Mouse (Mus musculus) embryonic facial prominence, embryonic 11.5 days (tissue): ENCODE data around the gene Olfr922. TPM values are rescaled to one million over a fixed set of nuclear protein-coding genes. Genes with fewer than 3 reads are reported as not detected.

Experiments
- ATAC-seq: fragments of 200-750 bp; cut with Nextera tagmentation; replicated peaks from 2 replicates; pipeline ENCODE4 v1.8.0; 2017; ENCODE audit warnings: low read depth; ENCODE audit not compliant: insufficient number of reproducible peaks, low FRiP score, low TSS enrichment
- DNase-seq: peaks from one replicate; pipeline ENCODE4 v3.0.0-alpha.2; 2015; ENCODE audit warnings: low spot score
- H3K27ac ChIP-seq: fragments of 300-500 bp; sonication (generic); replicated peaks from 2 replicates; pipeline ENCODE4 v1.5.1; 2014; ENCODE audit warnings: mild to moderate bottlenecking, low read depth, low read length, control low read depth
- H3K27me3 ChIP-seq: fragments of 300-500 bp; sonication (generic); 2 replicates; pipeline ENCODE4 v1.6.1; 2014; ENCODE audit warnings: mild to moderate bottlenecking, low read length, moderate library complexity, mixed read lengths; ENCODE audit not compliant: control insufficient read depth, insufficient read depth
- H3K36me3 ChIP-seq: fragments of 300-500 bp; sonication (generic); replicated peaks from 2 replicates; pipeline ENCODE4 v1.6.1; 2014; ENCODE audit warnings: low read depth, mild to moderate bottlenecking, low read length, moderate library complexity, mixed read lengths; ENCODE audit not compliant: control insufficient read depth, insufficient read depth
- H3K4me1 ChIP-seq: fragments of 300-500 bp; sonication (generic); 2 replicates; pipeline ENCODE4 v1.6.1; 2014; ENCODE audit warnings: low read length, mixed read lengths; ENCODE audit not compliant: control insufficient read depth, insufficient read depth
- H3K4me2 ChIP-seq: fragments of 300-500 bp; sonication (generic); 2 replicates; pipeline ENCODE4 v1.6.1; 2014; ENCODE audit warnings: low read depth, mild to moderate bottlenecking, control low read depth, low read length, moderate library complexity
- H3K4me3 ChIP-seq: fragments of 300-500 bp; sonication (generic); 2 replicates; pipeline ENCODE4 v1.5.1; 2014; ENCODE audit warnings: low read depth, low read length, control low read depth
- H3K9ac ChIP-seq: fragments of 300-500 bp; sonication (generic); replicated peaks from 2 replicates; pipeline ENCODE4 v1.6.1; 2014; ENCODE audit warnings: mild to moderate bottlenecking, control low read depth, low read length
- H3K9me3 ChIP-seq: fragments of 300-500 bp; sonication (generic); replicated peaks from 2 replicates; pipeline ENCODE4 v1.6.1; 2016; ENCODE audit warnings: mild to moderate bottlenecking, low read length, inconsistent platforms, mixed read lengths; ENCODE audit not compliant: control insufficient read depth
- polyA plus RNA-seq: library from polyadenylated mRNA; unstranded; fragments of >200 nt; fragmentation: Nextera tagmentation; extraction: Ambion mirVana; gene quantifications from 2 replicates; pipeline ENCODE4 v1.2.1, GENCODE M21; 2014

The Olfr922 gene
- polyA plus RNA-seq, 1 experiment from 2014 or later = not detected

DNA sequence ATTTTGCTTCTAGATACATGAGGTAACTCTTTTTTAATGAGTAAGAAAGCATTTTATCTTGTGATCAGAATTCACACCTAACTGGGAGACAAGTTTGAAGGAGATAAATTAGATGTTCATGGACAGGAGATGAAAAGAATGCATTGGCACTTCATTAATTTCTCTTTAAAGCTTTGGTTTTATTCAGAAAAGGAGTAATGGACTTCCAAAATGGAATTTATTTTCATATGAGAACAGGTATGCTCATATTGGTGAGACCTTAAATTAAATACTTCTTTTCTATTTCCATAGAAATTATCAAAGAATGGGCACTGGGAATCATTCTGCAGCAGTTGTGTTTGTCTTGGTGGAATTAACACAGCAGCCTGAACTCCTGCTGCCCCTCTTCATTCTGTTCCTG, 40.3 kb downstream of the Olfr922 start, which contains the start of gene Olfr26:
Gene Olfr26 (plus strand): TSS at position 301 of the 400 bp plus-strand sequence.
- Histone ChIP-seq H3K4me2 (no peak within 1 kb of the TSS), H3K4me3 (no peak within 1 kb of the TSS), H3K9me3 (no peaks in the 10 kb centered on the region), H3K4me1 (no peaks in the 10 kb centered on the region), H3K27ac (no peak within 1 kb of the TSS), H3K27me3 (no peaks in the 10 kb centered on the region), H3K9ac (no peak within 1 kb of the TSS), H3K36me3 (no peaks in the 10 kb centered on the region)
- ATAC-seq = no peak
- no peak for DNase-seq

Other genes with a start within 250 kb of the Olfr922 start
- not detected in 2 replicates for gene Olfr912, start 234.4 kb upstream of the Olfr922 start, polyA plus RNA-seq
- gene Olfr913, start 221.9 kb upstream of the Olfr922 start, polyA plus RNA-seq = not detected in 2 replicates
- not detected in 2 replicates for gene Olfr914, start 209.5 kb upstream of the Olfr922 start, polyA plus RNA-seq
- gene Olfr916, start 154.7 kb upstream of the Olfr922 start, polyA plus RNA-seq = not detected in 2 replicates
- not detected in 2 replicates for gene Olfr917, start 148.8 kb upstream of the Olfr922 start, polyA plus RNA-seq
- not detected in 2 replicates for gene Olfr918, start 140.0 kb upstream of the Olfr922 start, polyA plus RNA-seq
- gene Olfr919, start 110.9 kb upstream of the Olfr922 start, polyA plus RNA-seq = not detected in 2 replicates
- gene Vwa5a, start 96.3 kb upstream of the Olfr922 start, polyA plus RNA-seq = 11.5 and 13.6 TPM in 2 replicates
- gene Olfr920, start 62.3 kb upstream of the Olfr922 start, polyA plus RNA-seq = not detected in 2 replicates
- gene Olfr921, start 41.5 kb upstream of the Olfr922 start, polyA plus RNA-seq = not detected in 2 replicates
- gene Olfr923, start 11.9 kb downstream of the Olfr922 start, polyA plus RNA-seq = not detected in 2 replicates
- not detected in 2 replicates for gene Olfr924, start 29.8 kb downstream of the Olfr922 start, polyA plus RNA-seq
- not detected in 2 replicates for gene Olfr26, start 40.4 kb downstream of the Olfr922 start, polyA plus RNA-seq
- gene Olfr926, start 62.5 kb downstream of the Olfr922 start, polyA plus RNA-seq = not detected in 2 replicates
- gene Olfr930, start 115.2 kb downstream of the Olfr922 start, polyA plus RNA-seq = not detected in 2 replicates
- gene Olfr933, start 157.7 kb downstream of the Olfr922 start, polyA plus RNA-seq = not detected in 2 replicates
- gene Olfr934, start 173.7 kb downstream of the Olfr922 start, polyA plus RNA-seq = not detected in 2 replicates
- not detected in 2 replicates for gene Olfr935, start 185.1 kb downstream of the Olfr922 start, polyA plus RNA-seq
- not detected in 2 replicates for gene Olfr146, start 208.8 kb downstream of the Olfr922 start, polyA plus RNA-seq